Mouse (Mus musculus) small intestine, adult 2 months (tissue): ENCODE data around the gene Ccdc152. TPM values are rescaled to one million over a fixed set of nuclear protein-coding genes. Genes with fewer than 3 reads are reported as not detected.
A peak's percentile ranks its signal among the peaks of the same experiment; 100 is the strongest.

Experiments
- H3K27ac ChIP-seq: fragments of 200-500 bp; 2 replicates; pipeline ENCODE4 v1.5.1; 2012; ENCODE audit warnings: low read depth, low read length, control low read depth, inconsistent platforms; ENCODE audit not compliant: insufficient read depth
- H3K27me3 ChIP-seq: fragments of 200-500 bp; 2 replicates; pipeline ENCODE4 v1.6.1; 2012; ENCODE audit warnings: mild to moderate bottlenecking, moderate library complexity, low read length, inconsistent platforms; ENCODE audit not compliant: control insufficient read depth, insufficient read depth
- H3K36me3 ChIP-seq: fragments of 200-500 bp; 2 replicates; pipeline ENCODE4 v1.6.1; 2012; ENCODE audit warnings: mild to moderate bottlenecking, low read length, control low read depth, inconsistent platforms; ENCODE audit not compliant: control insufficient read depth, insufficient read depth
- H3K4me1 ChIP-seq: fragments of 200-500 bp; 2 replicates; pipeline ENCODE4 v1.6.1; 2012; ENCODE audit warnings: low read length, inconsistent platforms, mixed read lengths; ENCODE audit not compliant: control insufficient read depth, insufficient read depth, insufficient read length
- H3K4me3 ChIP-seq: fragments of 200-500 bp; 2 replicates; pipeline ENCODE4 v1.5.1; 2012; ENCODE audit warnings: low read depth, mild to moderate bottlenecking, control low read depth, inconsistent platforms, low read length, moderate library complexity
- CTCF ChIP-seq: fragments of 200-500 bp; IDR thresholded peaks from 2 replicates; pipeline ENCODE4 v1.5.1; 2012; ENCODE audit warnings: low read depth, mild to moderate bottlenecking, control low read depth, inconsistent platforms, low read length, moderate library complexity, mixed read lengths; ENCODE audit not compliant: insufficient replicate concordance, insufficient read length; ENCODE audit errors: extremely low read depth
- POLR2A ChIP-seq: fragments of 200-500 bp; IDR thresholded peaks from 2 replicates; pipeline ENCODE4 v1.6.1; 2012; ENCODE audit warnings: low read depth, mild to moderate bottlenecking, control low read depth, inconsistent platforms, low read length, moderate library complexity
- WGBS: fragments of 180-500 bp; shearing (Covaris S2); methylation state at CpG from one replicate; pipeline ENCODE4 v1.1.7; 2018; 5-methylcytosine and 5-hydroxymethylcytosine counted together
- polyA plus RNA-seq: library from polyadenylated mRNA; depleted of rRNA; stranded (reverse); fragments of >200 nt; gene quantifications from 2 replicates; pipeline ENCODE4 v1.2.3, GENCODE M21; 2012

The Ccdc152 gene
- polyA plus RNA-seq, 1 experiment = 2.5 TPM

DNA sequence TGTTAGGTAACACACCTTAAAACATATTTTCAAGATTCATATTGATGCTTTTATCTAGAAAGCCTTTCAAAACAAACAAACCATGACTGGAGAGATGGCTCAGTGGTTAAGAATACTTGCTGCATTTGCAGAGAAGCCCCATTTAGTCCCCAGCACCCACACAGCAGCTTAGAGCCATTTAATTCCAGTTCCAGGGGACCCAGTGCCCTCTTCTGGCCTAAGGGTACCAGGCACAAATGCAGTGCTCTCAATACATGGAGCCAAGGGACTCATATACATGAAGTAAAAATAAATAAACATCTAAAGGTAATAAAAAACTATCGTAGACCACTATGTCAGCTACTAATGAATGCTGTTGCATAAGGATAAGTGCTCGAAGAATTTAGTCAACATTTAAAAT, 25.9 kb downstream of the Ccdc152 start:
- H3K4me3 ChIP-seq = no peak overlapping the region
- TF ChIP-seq CTCF (peak; percentile 44; the same call in 1 of the 2 replicates), POLR2A (no peak)

GRCm38 (mm10) chr15:3273191-3273590, 30.1 kb downstream of the Ccdc152 start:
- peaks cover 10% of the 10 kb centered on the region; the same call in 1 of the 2 replicates for H3K4me1 ChIP-seq
- H3K36me3 ChIP-seq = peaks cover 29% of the 10 kb centered on the region
- H3K27ac ChIP-seq = peak overlapping the region; percentile 17; the same call in 1 of the 2 replicates
- no peaks in the 10 kb centered on the region for H3K27me3 ChIP-seq
- 61% methylated on average over 1 of the region's 1 CpGs for WGBS
- H3K4me3 ChIP-seq = peak overlapping the region; percentile 44
- TF ChIP-seq POLR2A = no peak
- no peak for TF ChIP-seq CTCF

More for the DNA sequence above, 25.9 kb downstream of the Ccdc152 start:
- H3K36me3 ChIP-seq = peaks cover 47% of the 10 kb centered on the region
- no peaks in the 10 kb centered on the region; the same call in 1 of the 2 replicates for H3K4me1 ChIP-seq
- H3K27me3 ChIP-seq = no peaks in the 10 kb centered on the region
- 90% methylated on average over 2 of the region's 2 CpGs for WGBS
- no peak overlapping the region for H3K27ac ChIP-seq

DNA sequence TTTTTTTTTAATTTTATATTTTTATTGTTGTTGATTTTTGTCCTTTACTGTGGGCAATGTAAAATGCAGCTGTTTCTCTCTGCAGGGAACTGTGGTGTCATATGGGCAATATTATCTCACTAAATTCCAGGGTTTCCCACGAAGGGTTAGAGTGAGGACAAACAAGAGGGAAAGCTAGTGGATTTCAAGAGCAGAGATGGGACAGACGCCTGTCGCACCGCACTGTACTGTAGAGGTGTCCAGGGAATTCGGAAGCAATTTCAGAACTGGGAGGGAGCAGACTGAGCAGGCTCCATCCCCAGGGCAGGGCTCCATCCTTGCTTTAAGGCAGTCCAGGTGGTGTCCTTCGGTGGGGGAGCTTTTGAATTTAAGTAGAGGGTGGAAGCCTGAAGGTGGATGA, 32.1 kb downstream of the Ccdc152 start:
- peaks cover 10% of the 10 kb centered on the region; the same call in 1 of the 2 replicates for H3K4me1 ChIP-seq
- peak overlapping the region; percentile 91 for H3K27ac ChIP-seq
- no peaks in the 10 kb centered on the region for H3K27me3 ChIP-seq
- WGBS = 4% methylated on average over 6 of the region's 6 CpGs
- peaks cover 20% of the 10 kb centered on the region for H3K36me3 ChIP-seq
- TF ChIP-seq POLR2A (no peak), CTCF (peak; percentile 3; the same call in 1 of the 2 replicates)
- peak overlapping the region; percentile 75 for H3K4me3 ChIP-seq

- peaks cover 13% of the 10 kb centered on the region; the same call in 1 of the 2 replicates for H3K4me1 ChIP-seq
- peak overlapping the region; percentile 96 for H3K27ac ChIP-seq
- no peak for TF ChIP-seq CTCF
- peak; percentile 95 for TF ChIP-seq POLR2A
- under 1% methylated on average over 12 of the region's 12 CpGs for WGBS
- no peaks in the 10 kb centered on the region for H3K27me3 ChIP-seq
- peaks cover 18% of the 10 kb centered on the region for H3K36me3 ChIP-seq
- peak overlapping the region; percentile 56 for H3K4me3 ChIP-seq
These were observed 32.7 kb downstream of the Ccdc152 start for GRCm38 (mm10) chr15:3270646-3271077.

- 9% methylated on average over 6 of the region's 6 CpGs for WGBS
- H3K4me3 ChIP-seq = no peak overlapping the region
- H3K27ac ChIP-seq = peak overlapping the region; percentile 96
These were observed 33.2 kb downstream of the Ccdc152 start for GRCm38 (mm10) chr15:3269996-3270645.

GRCm38 (mm10) chr15:3269496-3269895, 33.8 kb downstream of the Ccdc152 start:
- Histone ChIP-seq H3K27ac (peak overlapping the region; percentile 96; the same call in 1 of the 2 replicates), H3K4me3 (no peak overlapping the region), H3K4me1 (peaks cover 13% of the 10 kb centered on the region; the same call in 1 of the 2 replicates), H3K27me3 (no peaks in the 10 kb centered on the region), H3K36me3 (peaks cover 10% of the 10 kb centered on the region)
- no peak for TF ChIP-seq POLR2A
- TF ChIP-seq CTCF = no peak
- 53% methylated on average over 4 of the region's 4 CpGs for WGBS

More at GRCm38 (mm10) chr15:3269996-3270645, 33.2 kb downstream of the Ccdc152 start:
- TF ChIP-seq POLR2A (no peak), CTCF (no peak)
- H3K36me3 ChIP-seq = peaks cover 14% of the 10 kb centered on the region
- peaks cover 13% of the 10 kb centered on the region; the same call in 1 of the 2 replicates for H3K4me1 ChIP-seq
- no peaks in the 10 kb centered on the region for H3K27me3 ChIP-seq

GRCm38 (mm10) chr15:3268247-3268646, 35.1 kb downstream of the Ccdc152 start, which contains the start of gene Selenop:
Selenop (plus strand) TSS chr15:3268547.
- 89% methylated on average over 6 of the region's 6 CpGs for WGBS
- H3K4me1 ChIP-seq = peaks cover 13% of the 10 kb centered on the region; the same call in 1 of the 2 replicates
- no peak within 1 kb of the TSS for H3K27ac ChIP-seq
- H3K36me3 ChIP-seq = peaks cover 4% of the 10 kb centered on the region
- no peaks in the 10 kb centered on the region for H3K27me3 ChIP-seq
- no peak for TF ChIP-seq POLR2A
- no peak for TF ChIP-seq CTCF
- H3K4me3 ChIP-seq = no peak within 1 kb of the TSS
